8 mouse cellular contexts compared by ENCODE assay signal in the genomic region with DNA sequence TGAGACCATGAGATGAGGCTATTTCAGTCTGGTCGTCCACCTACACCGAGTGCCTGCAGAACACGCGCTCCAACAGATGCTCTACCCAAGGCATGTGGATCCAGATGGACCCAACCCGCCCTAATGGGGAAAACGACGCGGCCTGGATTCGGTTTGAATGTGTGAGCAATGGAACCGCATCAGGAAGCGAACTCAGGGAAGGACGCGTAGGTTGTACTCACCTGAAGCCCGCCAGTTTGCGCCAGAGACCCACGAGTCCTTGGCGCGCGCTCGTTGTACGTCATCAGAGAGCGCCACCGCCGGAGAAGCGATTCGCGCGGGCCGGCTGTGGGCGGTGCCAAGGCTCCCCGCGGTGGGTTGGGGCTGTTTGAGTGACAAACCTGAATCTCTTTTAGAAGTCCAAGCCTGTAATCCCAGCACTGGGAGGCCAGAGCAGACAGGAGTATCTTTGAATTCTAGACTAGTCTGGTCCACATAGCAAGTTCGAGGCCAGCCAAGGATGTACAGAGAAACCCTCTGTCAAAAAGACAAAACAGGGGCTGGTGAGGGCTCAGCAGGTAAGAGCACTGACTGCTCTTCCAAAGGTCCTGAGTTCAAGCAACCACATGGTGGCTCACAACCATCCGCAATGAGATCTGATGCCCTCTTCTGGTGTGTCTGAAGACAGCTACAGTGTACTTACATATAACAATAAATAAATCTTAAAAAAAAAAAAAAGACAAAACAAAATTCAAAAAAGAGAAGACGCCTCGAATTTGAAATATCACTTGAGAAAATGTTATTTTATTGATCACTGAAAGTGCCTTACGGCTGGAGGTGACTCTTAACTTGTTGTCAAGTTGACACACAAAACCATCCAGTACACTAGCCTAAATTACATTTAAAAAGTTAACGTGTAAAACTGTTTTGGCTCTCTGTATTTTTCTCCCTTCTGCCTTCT. TPM values are rescaled to one million over a fixed set of nuclear protein-coding genes. Genes with fewer than 3 reads are reported as not detected.
DNase-seq lines count a peak whose midpoint lies in the region; ATAC-seq and TF ChIP-seq lines count a peak whose summit lies in the region.

A gene (minus strand): TSS at position 279 of the 940 bp plus-strand sequence.

- peak; percentile 97 for DNase-seq in B cell, adult 2 months
- DNase-seq in brain, adult 2 months (ENCODE audit: low read depth, low spot score): peak; percentile 94
- peak; percentile 68 for DNase-seq in liver, adult 2 months (ENCODE audit: extremely low read depth, low read depth, low spot score)
- peak; percentile 93 for DNase-seq in splenic B cell, adult 2 months (ENCODE audit: low read depth, low spot score)

- no peak for TF ChIP-seq CTCF in liver, adult 2 months (IDR thresholded peaks at IDR 0.05; ENCODE audit: low read depth, low read length)

- no peaks in the 10 kb centered on the region for H3K79me2 ChIP-seq in liver, adult 2 months (ENCODE audit: control insufficient read depth, insufficient read depth, low read length)
- H3K79me2 ChIP-seq in myocyte (ENCODE audit: control insufficient read depth, insufficient read depth): peaks cover 30% of the 10 kb centered on the region

- H3K4me2 ChIP-seq in heart, embryonic 11.5 days: peak within 1 kb of the TSS; percentile 71
- H3K4me2 ChIP-seq in kidney, embryonic 16.5 days (replicated peaks; ENCODE audit: low read depth, low read length): peak within 1 kb of the TSS; percentile 74
- peak within 1 kb of the TSS; percentile 69 for H3K4me2 ChIP-seq in myocyte (ENCODE audit: low read depth)

- WGBS in heart, embryonic 11.5 days (ENCODE audit: insufficient replicate concordance): 9% methylated on average over 38 of the region's 38 CpGs
- 10% methylated on average over 38 of the region's 38 CpGs for WGBS in kidney, embryonic 16.5 days
- WGBS in liver, adult 2 months: 10% methylated on average over 38 of the region's 38 CpGs

- no peaks in the 10 kb centered on the region for H3K27me3 ChIP-seq in heart, embryonic 11.5 days (ENCODE audit: control insufficient read depth, insufficient read depth, low read length)
- H3K27me3 ChIP-seq in kidney, embryonic 16.5 days (ENCODE audit: insufficient read depth, low read length): no peaks in the 10 kb centered on the region
- H3K27me3 ChIP-seq in liver, adult 2 months (ENCODE audit: control insufficient read depth, insufficient read depth, low read length): no peaks in the 10 kb centered on the region
- no peaks in the 10 kb centered on the region for H3K27me3 ChIP-seq in myocyte (ENCODE audit: control insufficient read depth, insufficient read depth, insufficient read length)
- H3K27me3 ChIP-seq in splenic B cell, adult 2 months (ENCODE audit: control insufficient read depth, insufficient read depth, low read length, poor library complexity, severe bottlenecking): no peaks in the 10 kb centered on the region

- H3K4me1 ChIP-seq in heart, embryonic 11.5 days (ENCODE audit: control insufficient read depth, insufficient read depth, low read length): peaks cover 12% of the 10 kb centered on the region
- H3K4me1 ChIP-seq in kidney, embryonic 16.5 days (ENCODE audit: insufficient read depth, low read length): peaks cover 18% of the 10 kb centered on the region
- peaks cover 4% of the 10 kb centered on the region; the same call in 1 of the 2 replicates for H3K4me1 ChIP-seq in liver, adult 2 months (ENCODE audit: control insufficient read depth, insufficient read depth, low read length)

- TF ChIP-seq POLR2A in liver, adult 2 months (IDR thresholded peaks at IDR 0.05; ENCODE audit: extremely low read depth, insufficient read depth, low read length): no peak
- TF ChIP-seq POLR2A in myocyte (IDR thresholded peaks at IDR 0.05; ENCODE audit: insufficient read length, low read depth): peak; percentile 70

- H3K9ac ChIP-seq in heart, embryonic 11.5 days (ENCODE audit: low read depth, low read length): peak within 1 kb of the TSS; percentile 82
- H3K9ac ChIP-seq in kidney, embryonic 16.5 days (replicated peaks; ENCODE audit: low read length): peak within 1 kb of the TSS; percentile 82
- peak within 1 kb of the TSS; percentile 59 for H3K9ac ChIP-seq in liver, adult 2 months (ENCODE audit: low read depth, low read length)

- peak within 1 kb of the TSS; percentile 71 for H3K4me3 ChIP-seq in heart, embryonic 11.5 days (ENCODE audit: low read depth, low read length)
- H3K4me3 ChIP-seq in kidney, embryonic 16.5 days (ENCODE audit: low read length): peak within 1 kb of the TSS; percentile 80
- H3K4me3 ChIP-seq in liver, adult 2 months (ENCODE audit: insufficient read depth, low read depth, low read length): peak within 1 kb of the TSS; percentile 73
- peak within 1 kb of the TSS; percentile 54 for H3K4me3 ChIP-seq in myocyte

- H3K9me3 ChIP-seq in heart, embryonic 11.5 days (replicated peaks; ENCODE audit: control insufficient read depth, low read length): no peaks in the 10 kb centered on the region
- no peaks in the 10 kb centered on the region for H3K9me3 ChIP-seq in kidney, embryonic 16.5 days (ENCODE audit: low read length)

- no peaks in the 10 kb centered on the region for H3K36me3 ChIP-seq in heart, embryonic 11.5 days (ENCODE audit: control insufficient read depth, insufficient read depth, low read length)
- H3K36me3 ChIP-seq in kidney, embryonic 16.5 days (ENCODE audit: insufficient read depth, low read length): peaks cover 2% of the 10 kb centered on the region; the same call in 1 of the 2 replicates
- H3K36me3 ChIP-seq in liver, adult 2 months (ENCODE audit: control insufficient read depth, insufficient read depth, low read length): no peaks in the 10 kb centered on the region
- no peaks in the 10 kb centered on the region for H3K36me3 ChIP-seq in myocyte (ENCODE audit: control insufficient read depth, insufficient read depth)
- H3K36me3 ChIP-seq in splenic B cell, adult 2 months (ENCODE audit: control insufficient read depth, insufficient read depth, low read length, poor library complexity, severe bottlenecking): no peaks in the 10 kb centered on the region

- no peak within 1 kb of the TSS for H3ac ChIP-seq in myocyte (ENCODE audit: control insufficient read depth, insufficient read length)

- peak within 1 kb of the TSS; percentile 60; the same call in 1 of the 2 replicates for H3K27ac ChIP-seq in heart, embryonic 11.5 days (ENCODE audit: low read depth, low read length)
- H3K27ac ChIP-seq in kidney, embryonic 16.5 days (ENCODE audit: low read length): peak within 1 kb of the TSS; percentile 60
- no peak within 1 kb of the TSS for H3K27ac ChIP-seq in liver, adult 2 months (replicated peaks; ENCODE audit: insufficient read depth, low read depth, low read length)

- ATAC-seq in erythroblast, adult 5-6 weeks (replicated peaks; ENCODE audit: low FRiP score, poor library complexity, severe bottlenecking): peak; percentile 74
- peak; percentile 72 for ATAC-seq in heart, embryonic 11.5 days (replicated peaks; ENCODE audit: insufficient number of reproducible peaks, low FRiP score, low TSS enrichment)
- peak; percentile 83 for ATAC-seq in kidney, embryonic 16.5 days (ENCODE audit: low FRiP score, low TSS enrichment)

TF ChIP-seq in myocyte, 11 proteins besides CTCF, POLR2A, EP300 and RAD21:
- TF ChIP-seq MAX (IDR thresholded peaks at IDR 0.05; ENCODE audit: low read depth) (no peak), CEBPB (IDR thresholded peaks at IDR 0.05; ENCODE audit: insufficient read depth, poor library complexity, severe bottlenecking) (no peak), REST (IDR thresholded peaks at IDR 0.05; ENCODE audit: insufficient read depth, insufficient read length) (no peak), SRF (IDR thresholded peaks at IDR 0.05; ENCODE audit: control insufficient read depth, insufficient read length, low read depth) (peak; percentile 84), E2F4 (IDR thresholded peaks at IDR 0.05; ENCODE audit: insufficient read depth) (peak; percentile 61), POLR2AphosphoS2 (IDR thresholded peaks at IDR 0.05; ENCODE audit: insufficient read length, low read depth) (peak; percentile 91), MYOD1 (IDR thresholded peaks at IDR 0.05; ENCODE audit: control insufficient read depth in 1 of 3, insufficient read length in 2 of 3, low read depth in 2 of 3) (no peak)

RNA-seq across cellular contexts. Expression of the gene that starts here (rescaled TPM):
- total RNA-seq in erythroblast, adult 5-6 weeks (2015; ENCODE audit: low replicate concordance): 19.6 and 51.7 TPM in 2 replicates
- total RNA-seq in erythroblast, adult 5-6 weeks (2017; ENCODE audit: low replicate concordance): 18.3 and 36.7 TPM in 2 replicates
- 17.3 and 24.0 TPM in 2 replicates for polyA plus RNA-seq in heart, embryonic 11.5 days (2014; fragmentation: Nextera tagmentation; extraction: Ambion mirVana)
- polyA plus RNA-seq in kidney, embryonic 16.5 days (2015; fragmentation: Nextera tagmentation; extraction: Ambion mirVana): 33.9 and 41.9 TPM in 2 replicates
- 7.0 and 9.4 TPM in 2 replicates for total RNA-seq in liver, adult 2 months (2014; rRNA removed)
- 4.9 and 5.0 TPM in 2 replicates for polyA plus RNA-seq in liver, adult 2 months (2012; rRNA removed)
- polyA plus RNA-seq in myocyte (2012; fragmentation: generic; extraction: Trizol): 9.1 TPM
